Mouse (Mus musculus): Measurements from ENCODE around the gene Chrne.

The Chrne gene

GRCm38 (mm10) chr11:70626877-70627276 is 7.9 kb upstream of the Chrne start:
- DNase-seq (ENCODE audit: low read depth): no peak

GRCm38 (mm10) chr11:70625473-70625872 is 6.5 kb upstream of the Chrne start:
- peak; percentile 65 for DNase-seq (ENCODE audit: low read depth)

GRCm38 (mm10) chr11:70623053-70623742 is 4.2 kb upstream of the Chrne start:
- no peak for DNase-seq (ENCODE audit: low read depth)

- peak; percentile 65 for DNase-seq (ENCODE audit: low read depth)
Measured at GRCm38 (mm10) chr11:70621972-70622814, 3.2 kb upstream of the Chrne start.

GRCm38 (mm10) chr11:70615516-70616093 is 3.4 kb downstream of the Chrne start, which contains the start of gene 4930544D05Rik:
Gene 4930544D05Rik, plus strand, starts transcription at chr11:70615848.
- DNase-seq (ENCODE audit: low read depth): no peak

GRCm38 (mm10) chr11:70615074-70615473 is 3.9 kb downstream of the Chrne start:
- peak; percentile 71 for DNase-seq (ENCODE audit: low read depth)

- DNase-seq (ENCODE audit: low read depth): no peak
Measured at GRCm38 (mm10) chr11:70612505-70612904, 6.5 kb downstream of the Chrne start.

- DNase-seq (ENCODE audit: low read depth): no peak
Measured at GRCm38 (mm10) chr11:70610752-70611151, 8.3 kb downstream of the Chrne start.

GRCm38 (mm10) chr11:70608381-70609066 is 10.5 kb downstream of the Chrne start:
- DNase-seq (ENCODE audit: low read depth): no peak

GRCm38 (mm10) chr11:70607611-70608010 is 11.4 kb downstream of the Chrne start:
- no peak for DNase-seq (ENCODE audit: low read depth)

- DNase-seq (ENCODE audit: low read depth): no peak
Measured at GRCm38 (mm10) chr11:70606717-70607116, 12.3 kb downstream of the Chrne start.

GRCm38 (mm10) chr11:70605024-70605566 is 13.9 kb downstream of the Chrne start:
- DNase-seq (ENCODE audit: low read depth): peak; percentile 70

- no peak for DNase-seq (ENCODE audit: low read depth)
Measured at GRCm38 (mm10) chr11:70598451-70598953, 20.5 kb downstream of the Chrne start.

- DNase-seq (ENCODE audit: low read depth): no peak
Measured at GRCm38 (mm10) chr11:70597301-70597700, 21.7 kb downstream of the Chrne start.

GRCm38 (mm10) chr11:70596094-70596493 is 22.9 kb downstream of the Chrne start:
- DNase-seq (ENCODE audit: low read depth): no peak

GRCm38 (mm10) chr11:70595638-70596037 is 23.4 kb downstream of the Chrne start:
- DNase-seq (ENCODE audit: low read depth): no peak

- no peak for DNase-seq (ENCODE audit: low read depth)
Measured at GRCm38 (mm10) chr11:70594253-70594989, 24.6 kb downstream of the Chrne start.

- DNase-seq (ENCODE audit: low read depth): no peak
Measured at GRCm38 (mm10) chr11:70591733-70592132, 27.3 kb downstream of the Chrne start.

GRCm38 (mm10) chr11:70586954-70587353 is 32.1 kb downstream of the Chrne start:
- no peak for DNase-seq (ENCODE audit: low read depth)

GRCm38 (mm10) chr11:70586261-70586660 is 32.8 kb downstream of the Chrne start:
- no peak for DNase-seq (ENCODE audit: low read depth)

GRCm38 (mm10) chr11:70585457-70585856 is 33.6 kb downstream of the Chrne start:
- DNase-seq (ENCODE audit: low read depth): no peak
